Mouse (Mus musculus) embryonic fibroblast, embryonic 13.5 days (primary cell): ENCODE data around the gene Aco2.

ENCODE experiments used
- CTCF ChIP-seq: IDR thresholded peaks from 2 replicates; pipeline ENCODE4 v1.5.1; 2011; ENCODE audit warnings: mild to moderate bottlenecking, control low read depth, low read length, moderate library complexity, borderline replicate concordance; ENCODE audit not compliant: insufficient read depth
- POLR2A ChIP-seq: IDR thresholded peaks from 2 replicates; pipeline ENCODE4 v1.6.1; 2011; ENCODE audit warnings: low read depth, mild to moderate bottlenecking, control low read depth, low read length, moderate library complexity

DNA sequence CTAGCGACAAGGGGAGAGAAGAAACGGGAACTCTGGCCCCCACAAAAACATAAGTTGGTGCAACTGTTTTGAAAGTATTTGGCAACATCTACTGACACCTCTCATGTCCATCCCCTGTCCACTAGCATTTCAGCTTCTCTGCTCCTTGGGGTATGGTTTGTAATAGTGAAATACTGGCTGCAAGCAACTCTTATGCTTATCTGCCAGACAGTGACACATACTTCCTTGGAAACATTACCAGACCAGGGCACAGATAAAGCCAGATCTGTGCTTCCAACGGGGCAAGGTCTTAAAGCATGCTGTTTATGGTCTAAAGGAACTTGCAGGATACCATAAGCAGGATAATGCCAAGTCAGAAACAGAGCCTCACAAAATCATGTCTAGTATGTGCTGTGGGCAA, 86.8 kb downstream of the Aco2 start:
- TF ChIP-seq POLR2A (no peak), CTCF (no peak)
